Mouse (Mus musculus) hindbrain, embryonic 16.5 days (tissue): Measurements from ENCODE around the gene Trhde. TPM values are rescaled to one million over a fixed set of nuclear protein-coding genes. Genes with fewer than 3 reads are reported as not detected.

Source experiments
- ATAC-seq: fragments of 200-750 bp; cut with Nextera tagmentation; 2 replicates; pipeline ENCODE4 v1.8.0; 2017; ENCODE audit warnings: moderate TSS enrichment, moderate library complexity
- H3K27ac ChIP-seq: fragments of 300-500 bp; sonication (generic); 2 replicates; pipeline ENCODE4 v1.5.1; 2014; ENCODE audit warnings: low read depth, mild to moderate bottlenecking, control low read depth, low read length, moderate library complexity
- H3K27me3 ChIP-seq: fragments of 300-500 bp; sonication (generic); replicated peaks from 2 replicates; pipeline ENCODE4 v1.6.1; 2014; ENCODE audit warnings: low read length; ENCODE audit not compliant: control insufficient read depth, insufficient read depth
- H3K36me3 ChIP-seq: fragments of 300-500 bp; sonication (generic); 2 replicates; pipeline ENCODE4 v1.6.1; 2014; ENCODE audit warnings: mild to moderate bottlenecking, low read length, moderate library complexity, mixed read lengths; ENCODE audit not compliant: control insufficient read depth, insufficient read depth
- H3K4me1 ChIP-seq: fragments of 300-500 bp; sonication (generic); 2 replicates; pipeline ENCODE4 v1.6.1; 2014; ENCODE audit warnings: low read depth, low read length; ENCODE audit not compliant: control insufficient read depth, insufficient read depth
- H3K4me2 ChIP-seq: fragments of 300-500 bp; sonication (generic); 2 replicates; pipeline ENCODE4 v1.6.1; 2014; ENCODE audit warnings: mild to moderate bottlenecking, low read length, control low read depth, moderate library complexity
- H3K4me3 ChIP-seq: fragments of 300-500 bp; sonication (generic); 2 replicates; pipeline ENCODE4 v1.5.1; 2014; ENCODE audit warnings: mild to moderate bottlenecking, low read length, control low read depth, moderate library complexity
- H3K9ac ChIP-seq: fragments of 300-500 bp; sonication (generic); 2 replicates; pipeline ENCODE4 v1.6.1; 2014; ENCODE audit warnings: low read depth, mild to moderate bottlenecking, control low read depth, low read length, moderate library complexity
- H3K9me3 ChIP-seq: fragments of 300-500 bp; sonication (generic); 2 replicates; pipeline ENCODE4 v1.6.1; 2014; ENCODE audit warnings: mild to moderate bottlenecking, low read length, moderate library complexity; ENCODE audit not compliant: control insufficient read depth
- WGBS: fragments of 180-500 bp; shearing (Covaris S2); extraction: QIAGEN DNeasy Blood & Tissue Kit; methylation state at CpG from one replicate; pipeline ENCODE4 v1.1.7; 2014; 5-methylcytosine and 5-hydroxymethylcytosine counted together
- polyA plus RNA-seq: library from polyadenylated mRNA; unstranded; fragments of >200 nt; fragmentation: Nextera tagmentation; extraction: Ambion mirVana; gene quantifications from 2 replicates; pipeline ENCODE4 v1.2.1, GENCODE M21; 2015

The Trhde gene
- polyA plus RNA-seq, 1 experiment from 2014 or later, result 8.4 TPM

GRCm38 (mm10) chr10:114593046-114593445 lies 209.1 kb downstream of the Trhde start:
- H3K27me3 ChIP-seq, result no peaks in the 10 kb centered on the region
- no peak overlapping the region for H3K4me3 ChIP-seq
- no peaks in the 10 kb centered on the region for H3K36me3 ChIP-seq
- no peak overlapping the region for H3K27ac ChIP-seq
- no peak for ATAC-seq
- 77% methylated on average over 3 of the region's 3 CpGs for WGBS
- no peaks in the 10 kb centered on the region for H3K9me3 ChIP-seq
- H3K9ac ChIP-seq, result no peak overlapping the region
- H3K4me2 ChIP-seq, result no peak overlapping the region
- H3K4me1 ChIP-seq, result no peaks in the 10 kb centered on the region

GRCm38 (mm10) chr10:114578926-114579325 lies 223.2 kb downstream of the Trhde start:
- ATAC-seq, result no peak
- no peaks in the 10 kb centered on the region for H3K27me3 ChIP-seq
- H3K9ac ChIP-seq, result no peak overlapping the region
- no peak overlapping the region for H3K27ac ChIP-seq
- no peaks in the 10 kb centered on the region for H3K36me3 ChIP-seq
- no peak overlapping the region for H3K4me3 ChIP-seq
- no peaks in the 10 kb centered on the region for H3K9me3 ChIP-seq
- no peak overlapping the region for H3K4me2 ChIP-seq
- WGBS, result 77% methylated on average over 2 of the region's 2 CpGs
- no peaks in the 10 kb centered on the region for H3K4me1 ChIP-seq

GRCm38 (mm10) chr10:114567891-114568290 lies 234.2 kb downstream of the Trhde start:
- Histone ChIP-seq H3K4me3 (no peak overlapping the region), H3K27ac (no peak overlapping the region), H3K4me2 (no peak overlapping the region), H3K9me3 (no peaks in the 10 kb centered on the region), H3K27me3 (no peaks in the 10 kb centered on the region), H3K4me1 (no peaks in the 10 kb centered on the region), H3K9ac (no peak overlapping the region), H3K36me3 (no peaks in the 10 kb centered on the region)
- 89% methylated on average over 1 of the region's 1 CpGs for WGBS
- ATAC-seq, result no peak

GRCm38 (mm10) chr10:114509186-114509585 lies 292.9 kb downstream of the Trhde start:
- H3K27ac ChIP-seq, result no peak overlapping the region
- H3K36me3 ChIP-seq, result no peaks in the 10 kb centered on the region
- 81% methylated on average over 1 of the region's 1 CpGs for WGBS
- no peak overlapping the region for H3K4me2 ChIP-seq
- H3K27me3 ChIP-seq, result no peaks in the 10 kb centered on the region
- no peak overlapping the region for H3K9ac ChIP-seq
- no peaks in the 10 kb centered on the region for H3K4me1 ChIP-seq
- H3K4me3 ChIP-seq, result no peak overlapping the region
- H3K9me3 ChIP-seq, result no peaks in the 10 kb centered on the region
- ATAC-seq, result no peak

- Histone ChIP-seq H3K4me3 (no peak overlapping the region), H3K9me3 (no peaks in the 10 kb centered on the region), H3K27ac (no peak overlapping the region), H3K27me3 (no peaks in the 10 kb centered on the region), H3K36me3 (no peaks in the 10 kb centered on the region), H3K9ac (no peak overlapping the region), H3K4me2 (no peak overlapping the region), H3K4me1 (no peaks in the 10 kb centered on the region)
- ATAC-seq, result no peak
- 61% methylated on average over 4 of the region's 4 CpGs for WGBS
Measured at GRCm38 (mm10) chr10:114488806-114489205, 313.3 kb downstream of the Trhde start.

- ATAC-seq, result no peak
- no peak overlapping the region for H3K4me2 ChIP-seq
- 72% methylated on average over 3 of the region's 3 CpGs for WGBS
- H3K4me1 ChIP-seq, result no peaks in the 10 kb centered on the region
- no peak overlapping the region for H3K27ac ChIP-seq
- no peaks in the 10 kb centered on the region for H3K36me3 ChIP-seq
- no peaks in the 10 kb centered on the region for H3K9me3 ChIP-seq
- H3K9ac ChIP-seq, result no peak overlapping the region
- no peak overlapping the region for H3K4me3 ChIP-seq
- H3K27me3 ChIP-seq, result no peaks in the 10 kb centered on the region
Measured at GRCm38 (mm10) chr10:114455591-114455990, 346.5 kb downstream of the Trhde start.

GRCm38 (mm10) chr10:114448116-114448515 lies 354.0 kb downstream of the Trhde start:
- Histone ChIP-seq H3K9me3 (no peaks in the 10 kb centered on the region), H3K36me3 (no peaks in the 10 kb centered on the region), H3K4me2 (no peak overlapping the region), H3K9ac (no peak overlapping the region), H3K4me1 (no peaks in the 10 kb centered on the region), H3K27ac (no peak overlapping the region), H3K4me3 (no peak overlapping the region), H3K27me3 (no peaks in the 10 kb centered on the region)
- no peak for ATAC-seq
- WGBS, result 60% methylated on average over 6 of the region's 6 CpGs

- H3K4me2 ChIP-seq, result no peak overlapping the region
- H3K4me3 ChIP-seq, result no peak overlapping the region
- H3K27me3 ChIP-seq, result no peaks in the 10 kb centered on the region
- no peaks in the 10 kb centered on the region for H3K9me3 ChIP-seq
- ATAC-seq, result no peak
- 74% methylated on average over 3 of the region's 3 CpGs for WGBS
- H3K36me3 ChIP-seq, result no peaks in the 10 kb centered on the region
- H3K27ac ChIP-seq, result no peak overlapping the region
- H3K9ac ChIP-seq, result no peak overlapping the region
- H3K4me1 ChIP-seq, result no peaks in the 10 kb centered on the region
Measured at GRCm38 (mm10) chr10:114418956-114419530, 383.1 kb downstream of the Trhde start.

GRCm38 (mm10) chr10:114415717-114416116 lies 386.4 kb downstream of the Trhde start:
- no peak overlapping the region for H3K4me3 ChIP-seq
- no peak overlapping the region for H3K4me2 ChIP-seq
- no peak for ATAC-seq
- WGBS, result 91% methylated on average over 2 of the region's 2 CpGs
- H3K9ac ChIP-seq, result no peak overlapping the region
- no peak overlapping the region for H3K27ac ChIP-seq
- no peaks in the 10 kb centered on the region for H3K9me3 ChIP-seq
- no peaks in the 10 kb centered on the region for H3K4me1 ChIP-seq
- no peaks in the 10 kb centered on the region for H3K27me3 ChIP-seq
- no peaks in the 10 kb centered on the region for H3K36me3 ChIP-seq

- Histone ChIP-seq H3K9me3 (no peaks in the 10 kb centered on the region), H3K27me3 (no peaks in the 10 kb centered on the region), H3K4me3 (no peak overlapping the region), H3K36me3 (no peaks in the 10 kb centered on the region), H3K4me1 (no peaks in the 10 kb centered on the region), H3K4me2 (no peak overlapping the region), H3K27ac (no peak overlapping the region), H3K9ac (no peak overlapping the region)
- 44% methylated on average over 7 of the region's 7 CpGs for WGBS
- no peak for ATAC-seq
Measured at GRCm38 (mm10) chr10:114405260-114405659, 396.8 kb downstream of the Trhde start.
